Mouse (Mus musculus): ENCODE results near the gene Zdhhc5.
A peak's percentile ranks its signal among the peaks of the same experiment; 100 is the strongest.

- TF ChIP-seq CTCF (IDR thresholded peaks at IDR 0.05; ENCODE audit: low read depth), result no peak
- TF ChIP-seq EP300 (IDR thresholded peaks at IDR 0.05; ENCODE audit: low read depth), result peak; percentile 57; the same call in 1 of the 2 replicates
These were observed 41.3 kb upstream of the Zdhhc5 start for GRCm38 (mm10) chr2:84756245-84756644.

Measured in liver, postnatal 0 days (tissue).